Mouse (Mus musculus) layer of hippocampus, adult 8-10 months (tissue): Measurements from ENCODE around the gene Foxc2. TPM values are rescaled to one million over a fixed set of nuclear protein-coding genes. Genes with fewer than 3 reads are reported as not detected.
A peak's percentile ranks its signal among the peaks of the same experiment; 100 is the strongest.

Experiments
- DNase-seq, 2 experiments: peaks; one replicate each; pipeline ENCODE4 v3.0.0; 2022; ENCODE audit warnings: low spot score in 2 of 2
- total RNA-seq, 4 experiments: library from RNA; stranded (reverse); gene quantifications; 2 replicates each; pipeline ENCODE4 v1.2.4; 2022

The Foxc2 gene
- total RNA-seq, 4 experiments from 2014 or later: 1.0 to 2.3 (median 1.3) TPM

GRCm38 (mm10) chr8:121086004-121086900 lies 29.7 kb upstream of the Foxc2 start:
- DNase-seq: no peak

GRCm38 (mm10) chr8:121088281-121088680 lies 27.7 kb upstream of the Foxc2 start:
- no peak for DNase-seq

- DNase-seq: no peak
Measured at GRCm38 (mm10) chr8:121088871-121089630, 26.9 kb upstream of the Foxc2 start.

DNA sequence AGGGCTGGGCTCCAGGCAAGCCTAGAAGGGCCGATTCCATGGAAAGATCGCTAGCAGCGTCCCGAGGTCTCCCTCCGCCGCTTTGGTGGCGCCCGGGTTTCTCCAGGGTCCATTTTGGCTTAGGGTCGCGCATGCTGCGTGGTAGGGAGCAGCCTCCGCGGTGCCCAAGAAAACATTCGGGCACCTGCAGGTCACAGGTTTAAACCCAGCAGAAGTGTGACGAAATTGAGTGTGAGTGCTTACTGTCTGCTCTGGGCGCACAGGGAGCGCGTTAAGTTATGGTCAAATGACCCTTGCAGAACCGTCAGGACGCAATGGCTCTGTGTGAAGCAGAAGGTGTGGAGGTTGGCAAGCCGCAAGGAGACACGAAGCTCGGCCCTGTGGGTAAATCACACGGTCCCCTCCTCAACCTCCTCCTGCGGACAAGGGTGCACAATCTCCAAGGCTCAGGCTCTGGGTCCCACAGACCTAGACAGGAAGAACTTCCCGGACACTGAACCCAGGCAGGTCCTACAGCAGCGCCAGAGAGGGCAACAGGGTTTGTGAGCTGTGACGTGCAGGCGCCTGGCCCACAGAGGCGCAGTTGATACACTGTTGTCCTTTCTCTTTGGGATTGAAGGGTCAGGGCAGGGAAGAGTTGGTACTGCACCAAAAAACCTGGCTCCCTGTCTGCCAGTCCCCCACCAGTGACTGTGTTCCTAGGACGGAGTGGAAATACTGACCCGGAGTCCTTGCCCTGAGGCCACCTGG lies 26.2 kb upstream of the Foxc2 start:
- no peak for DNase-seq

DNA sequence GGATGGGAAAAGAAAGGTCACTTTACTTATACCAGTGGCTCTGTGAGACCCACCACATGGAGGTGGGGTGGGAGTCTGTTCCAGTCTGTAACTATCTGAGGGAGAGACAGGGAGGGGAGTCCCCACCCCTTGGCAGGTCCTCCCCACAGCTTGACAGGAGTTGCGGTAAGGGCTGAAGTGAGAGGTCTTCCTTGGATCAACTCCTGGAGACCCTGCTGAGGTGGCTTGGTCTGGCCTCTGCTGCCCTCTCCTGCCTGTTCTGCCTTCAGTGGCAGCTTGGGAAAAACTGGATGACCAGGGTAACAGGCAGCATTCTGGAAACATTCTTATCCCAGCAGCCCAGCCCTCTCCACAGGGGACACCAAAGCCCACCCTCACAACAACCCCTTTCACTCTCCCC lies 25.3 kb upstream of the Foxc2 start:
- DNase-seq: no peak

DNA sequence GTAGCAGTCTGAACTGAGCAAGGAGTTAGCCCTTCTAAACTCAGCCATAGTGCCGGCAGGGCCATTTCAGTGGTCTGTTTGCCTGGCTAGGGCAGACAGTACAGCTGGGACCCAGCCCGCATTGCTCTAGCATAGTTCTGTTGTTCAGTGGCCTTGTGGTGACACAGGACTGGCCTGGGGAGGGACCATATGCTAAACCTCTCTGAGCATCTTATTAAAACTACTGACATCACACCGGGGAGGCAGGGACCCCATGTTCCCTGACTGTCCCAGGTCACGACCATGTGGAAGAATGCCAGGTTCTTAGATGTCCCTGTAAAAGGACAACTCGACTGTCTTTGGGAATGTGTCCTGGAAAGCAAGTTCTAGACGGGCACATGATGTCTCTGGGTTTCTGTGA lies 23.8 kb upstream of the Foxc2 start:
- DNase-seq: no peak

DNA sequence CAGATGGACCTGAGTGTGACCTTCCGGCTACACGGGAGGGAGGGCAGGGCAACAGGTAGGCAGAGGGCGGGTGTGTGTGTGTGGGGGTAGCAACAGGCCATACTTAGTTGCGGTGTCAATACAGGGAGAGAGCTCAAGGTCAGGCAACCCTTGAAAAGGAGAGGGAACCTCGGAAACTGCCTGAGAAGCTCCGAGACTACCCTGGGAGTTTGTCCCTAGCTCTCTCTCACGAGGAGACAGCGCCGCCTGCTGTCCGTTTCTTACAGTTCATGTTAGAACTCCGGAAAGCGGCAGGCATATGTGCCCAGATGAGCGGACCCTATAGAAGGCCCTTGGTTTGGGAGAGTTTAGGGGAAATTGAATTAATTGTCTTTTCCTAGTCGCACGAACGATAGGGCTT lies 23.3 kb upstream of the Foxc2 start:
- peak; percentile 43 to 87 for DNase-seq

GRCm38 (mm10) chr8:121093496-121093895 lies 22.5 kb upstream of the Foxc2 start:
- no peak for DNase-seq

GRCm38 (mm10) chr8:121104049-121104818 lies 11.7 kb upstream of the Foxc2 start:
- DNase-seq: peak; percentile 28 to 68

- DNase-seq: peak; percentile 97 to 99
Measured at GRCm38 (mm10) chr8:121107668-121108656, 8.0 kb upstream of the Foxc2 start, which contains the start of gene Mthfsd. Gene Mthfsd (minus strand): TSS chr8:121108392.

DNA sequence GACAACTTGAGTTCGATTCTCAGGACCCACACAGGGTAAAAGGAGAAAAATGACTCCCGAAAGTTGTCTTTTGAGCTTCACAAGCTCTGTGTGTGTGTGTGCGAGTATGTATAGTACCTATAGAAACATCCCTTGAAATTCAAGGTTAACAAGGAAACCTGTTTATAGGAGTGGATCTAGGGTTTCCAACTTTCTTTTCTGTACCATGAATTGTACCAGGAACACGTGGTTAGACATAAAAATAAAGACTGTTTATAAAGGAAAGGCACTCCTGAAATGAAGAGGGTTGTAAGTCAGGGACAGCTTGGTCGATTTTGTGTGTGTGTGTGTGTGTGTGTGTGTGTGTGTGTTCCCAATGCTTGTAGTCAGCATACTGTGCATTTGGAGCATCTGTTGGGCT lies 7.3 kb upstream of the Foxc2 start:
- no peak for DNase-seq

GRCm38 (mm10) chr8:121111145-121111907 lies 4.6 kb upstream of the Foxc2 start:
- no peak for DNase-seq

DNA sequence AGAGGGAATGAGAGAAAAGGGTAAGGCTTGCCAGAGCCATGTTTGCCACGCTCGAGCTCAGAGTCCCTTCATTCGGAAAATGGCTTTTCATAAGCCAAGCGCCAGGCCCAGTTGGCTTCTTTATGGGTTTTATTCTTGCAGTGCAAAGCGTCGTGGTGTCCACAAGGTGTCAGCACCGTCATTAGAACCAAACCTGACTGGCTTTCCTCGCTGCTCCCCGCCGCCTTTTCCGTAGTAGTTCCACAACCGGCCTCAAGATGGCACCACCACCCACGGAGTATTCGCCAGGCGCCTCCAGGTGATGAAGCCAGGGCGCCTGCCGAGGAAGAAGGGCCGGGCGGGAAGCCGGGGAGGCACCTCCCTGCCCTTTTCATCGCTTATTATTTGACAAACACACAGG lies 2.7 kb upstream of the Foxc2 start:
- peak; percentile 86 to 97 for DNase-seq

- DNase-seq: no peak
Measured at GRCm38 (mm10) chr8:121115136-121115535, 835 bp upstream of the Foxc2 start.

DNA sequence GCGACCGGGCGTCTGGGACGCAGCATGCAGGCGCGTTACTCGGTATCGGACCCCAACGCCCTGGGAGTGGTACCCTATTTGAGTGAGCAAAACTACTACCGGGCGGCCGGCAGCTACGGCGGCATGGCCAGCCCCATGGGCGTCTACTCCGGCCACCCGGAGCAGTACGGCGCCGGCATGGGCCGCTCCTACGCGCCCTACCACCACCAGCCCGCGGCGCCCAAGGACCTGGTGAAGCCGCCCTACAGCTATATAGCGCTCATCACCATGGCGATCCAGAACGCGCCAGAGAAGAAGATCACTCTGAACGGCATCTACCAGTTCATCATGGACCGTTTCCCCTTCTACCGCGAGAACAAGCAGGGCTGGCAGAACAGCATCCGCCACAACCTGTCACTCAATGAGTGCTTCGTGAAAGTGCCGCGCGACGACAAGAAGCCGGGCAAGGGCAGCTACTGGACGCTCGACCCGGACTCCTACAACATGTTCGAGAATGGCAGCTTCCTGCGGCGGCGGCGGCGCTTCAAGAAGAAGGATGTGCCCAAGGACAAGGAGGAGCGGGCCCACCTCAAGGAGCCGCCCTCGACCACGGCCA lies 717 bp downstream of the Foxc2 start:
- DNase-seq: no peak

DNA sequence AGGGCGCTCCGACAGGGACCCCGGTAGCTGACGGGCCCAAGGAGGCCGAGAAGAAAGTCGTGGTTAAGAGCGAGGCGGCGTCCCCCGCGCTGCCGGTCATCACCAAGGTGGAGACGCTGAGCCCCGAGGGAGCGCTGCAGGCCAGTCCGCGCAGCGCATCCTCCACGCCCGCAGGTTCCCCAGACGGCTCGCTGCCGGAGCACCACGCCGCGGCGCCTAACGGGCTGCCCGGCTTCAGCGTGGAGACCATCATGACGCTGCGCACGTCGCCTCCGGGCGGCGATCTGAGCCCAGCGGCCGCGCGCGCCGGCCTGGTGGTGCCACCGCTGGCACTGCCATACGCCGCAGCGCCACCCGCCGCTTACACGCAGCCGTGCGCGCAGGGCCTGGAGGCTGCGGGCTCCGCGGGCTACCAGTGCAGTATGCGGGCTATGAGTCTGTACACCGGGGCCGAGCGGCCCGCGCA lies 1.2 kb downstream of the Foxc2 start:
- DNase-seq: no peak

DNA sequence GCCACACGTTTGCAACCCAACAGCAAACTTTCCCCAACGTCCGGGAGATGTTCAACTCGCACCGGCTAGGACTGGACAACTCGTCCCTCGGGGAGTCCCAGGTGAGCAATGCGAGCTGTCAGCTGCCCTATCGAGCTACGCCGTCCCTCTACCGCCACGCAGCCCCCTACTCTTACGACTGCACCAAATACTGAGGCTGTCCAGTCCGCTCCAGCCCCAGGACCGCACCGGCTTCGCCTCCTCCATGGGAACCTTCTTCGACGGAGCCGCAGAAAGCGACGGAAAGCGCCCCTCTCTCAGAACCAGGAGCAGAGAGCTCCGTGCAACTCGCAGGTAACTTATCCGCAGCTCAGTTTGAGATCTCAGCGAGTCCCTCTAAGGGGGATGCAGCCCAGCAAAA lies 1.9 kb downstream of the Foxc2 start:
- DNase-seq: no peak

- DNase-seq: no peak
Measured at GRCm38 (mm10) chr8:121118634-121119420, 2.9 kb downstream of the Foxc2 start.
